Mouse (Mus musculus) C3H10T1/2 (cell line): ENCODE results near the gene Srsf1. TPM values are rescaled to one million over a fixed set of nuclear protein-coding genes. Genes with fewer than 3 reads are reported as not detected.

Source experiments
- polyA plus RNA-seq, 2 experiments: library from polyadenylated mRNA; unstranded; fragments of >200 nt; fragmentation: generic; extraction: Trizol; gene quantifications; one replicate each; pipeline ENCODE4 v1.2.1; 2012; ENCODE audit warnings: missing spikeins in 2 of 2

Srsf1 gene
- 10 to 100 TPM; 13.4 to 72.9 TPM for polyA plus RNA-seq

DNA sequence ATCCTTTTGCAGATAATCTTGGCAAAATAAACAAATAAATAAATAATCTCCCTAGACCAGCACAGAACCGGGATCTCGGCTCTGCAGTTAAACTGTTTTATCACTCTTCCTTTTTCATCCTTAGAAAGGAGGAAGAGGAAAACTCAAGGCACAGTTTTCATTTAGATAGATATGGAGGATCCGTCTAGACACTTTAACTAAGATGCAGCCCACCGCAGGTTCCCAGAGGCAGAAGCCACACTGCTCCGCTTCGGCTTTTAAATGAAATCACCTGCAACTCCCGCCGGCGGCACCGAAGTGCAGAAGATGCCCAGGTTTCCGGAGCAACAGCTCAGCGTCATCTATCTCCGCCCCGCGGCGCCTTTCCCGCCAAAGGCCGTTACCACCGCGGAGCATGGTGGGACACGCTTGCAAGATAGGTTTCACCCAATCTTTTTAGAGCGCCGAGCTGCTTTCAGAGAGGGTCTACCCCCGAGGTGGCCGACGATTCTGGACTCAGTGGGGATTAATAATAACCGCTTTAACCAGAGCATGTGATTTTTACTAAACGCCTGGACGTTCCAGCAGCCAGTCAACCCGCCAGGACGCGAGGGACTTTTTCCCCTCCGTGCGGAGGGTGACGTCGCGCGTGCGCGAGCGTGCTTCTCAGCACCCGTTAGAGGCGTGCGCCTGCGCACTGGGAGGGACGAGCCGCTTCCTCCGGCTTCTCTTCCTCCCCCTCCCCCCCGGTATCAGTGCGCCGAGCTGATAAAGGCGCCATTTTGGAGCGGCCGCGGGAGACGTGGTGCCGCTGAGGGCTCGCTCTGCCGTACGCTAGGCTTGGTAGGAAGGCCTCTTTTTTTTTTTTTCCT lies at the start of gene Srsf1:
Gene Srsf1, plus strand, starts transcription at position 430 of the 851 bp plus-strand sequence.

DNA sequence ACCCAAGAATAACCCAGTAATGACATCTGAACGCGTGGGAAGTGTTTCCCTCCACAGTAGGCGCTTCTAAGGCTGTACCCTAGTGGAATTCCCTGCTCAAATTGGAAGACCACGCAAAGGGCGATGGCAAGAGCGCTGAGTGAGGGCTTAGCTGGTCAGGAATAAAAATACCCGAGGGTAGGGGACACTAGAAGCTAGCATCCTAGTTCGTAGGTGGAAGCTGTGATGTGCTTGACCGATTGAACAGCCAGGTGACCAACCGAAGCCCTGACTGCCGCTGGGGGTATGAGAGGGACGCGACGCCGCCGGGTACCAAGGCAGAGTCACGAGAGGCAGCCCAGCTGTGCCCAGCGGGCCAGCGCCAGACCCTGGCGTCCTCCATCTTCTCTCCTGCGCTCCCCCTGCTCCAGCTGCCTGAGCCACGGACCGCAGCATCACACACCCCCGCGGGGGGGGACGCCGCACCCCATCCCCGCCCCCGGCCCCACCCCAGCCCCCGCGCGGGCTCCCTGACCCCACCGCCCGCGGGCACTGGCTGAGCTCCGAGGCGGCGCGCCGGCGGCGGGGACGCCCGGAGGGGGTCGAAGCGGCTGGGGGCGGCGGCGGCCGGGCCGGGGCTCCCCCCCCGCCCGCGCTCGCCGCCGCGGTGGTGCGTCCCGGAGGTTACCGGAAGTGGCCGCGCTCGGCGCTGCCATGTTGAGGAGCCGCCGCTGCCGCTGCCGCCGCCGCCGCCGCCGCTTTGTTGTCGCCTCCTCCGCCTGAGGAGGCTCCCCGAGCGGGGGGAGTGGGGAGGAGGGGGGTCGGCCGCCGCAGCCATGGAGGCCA lies 20.6 kb downstream of the Srsf1 start, which contains the start of gene Vezf1:
Gene Vezf1, plus strand, starts transcription at position 694 of the 825 bp plus-strand sequence.

DNA sequence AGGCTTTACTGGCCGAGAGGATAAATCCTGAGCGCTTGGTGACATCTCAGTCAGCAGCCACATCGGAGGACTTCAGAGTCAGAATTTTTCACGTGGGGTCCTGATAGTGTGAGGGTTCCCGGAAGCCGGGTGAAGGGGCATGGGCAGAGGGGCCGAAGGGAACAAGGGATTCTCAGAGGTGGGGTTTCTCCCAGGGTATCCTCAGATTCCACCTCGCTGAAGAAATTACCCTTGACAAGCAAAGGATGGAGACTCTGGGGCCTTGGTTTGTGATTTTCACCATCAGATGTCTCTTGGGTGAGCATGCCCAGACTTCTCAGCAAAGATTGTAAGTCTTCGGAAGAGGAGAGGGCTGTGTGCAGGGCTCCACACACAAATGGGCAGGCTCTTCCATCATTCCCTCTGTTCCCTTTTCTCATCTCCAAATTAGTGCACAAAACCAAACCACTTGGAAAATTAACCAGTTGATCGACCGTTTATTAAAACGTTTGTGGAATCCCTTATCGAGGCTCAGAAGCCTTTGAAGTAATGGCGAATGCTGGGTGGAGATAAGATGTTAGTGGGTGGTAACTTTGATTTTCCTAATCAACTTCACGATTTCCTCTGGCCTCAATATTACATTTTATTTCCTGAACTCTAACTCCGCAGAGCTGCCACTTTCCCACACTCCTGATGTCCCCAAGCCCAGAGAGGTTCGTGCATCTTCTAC lies 51.0 kb downstream of the Srsf1 start, which contains the start of gene Cuedc1:
Gene Cuedc1, plus strand, starts transcription at position 38 of the 709 bp plus-strand sequence.

Other genes starting within 250 kb of the Srsf1 start
- not detected for gene Lpo, start 219.1 kb upstream of the Srsf1 start, polyA plus RNA-seq
- 1 to 10 TPM; 1.7 to 7.9 TPM for gene Mks1, start 194.2 kb upstream of the Srsf1 start, polyA plus RNA-seq
- gene Epx, start 171.8 kb upstream of the Srsf1 start, polyA plus RNA-seq, result not detected
- not detected for gene Olfr462, start 155.1 kb upstream of the Srsf1 start, polyA plus RNA-seq
- not detected for gene Olfr463, start 150.0 kb upstream of the Srsf1 start, polyA plus RNA-seq
- not detected for gene Olfr464, start 126.4 kb upstream of the Srsf1 start, polyA plus RNA-seq
- gene Dynll2, start 59.8 kb upstream of the Srsf1 start, polyA plus RNA-seq, result 100 to 1,000 TPM in 1 of 2 experiments, 10 to 100 TPM in 1; 65.7 to 140 TPM
- 10 to 100 TPM in 1 of 2 experiments, 1 to 10 TPM in 1; 3.1 to 21.1 TPM for gene Vezf1, start 20.9 kb downstream of the Srsf1 start, polyA plus RNA-seq
- 10 to 100 TPM; 29.7 to 61.1 TPM for gene Cuedc1, start 50.7 kb downstream of the Srsf1 start, polyA plus RNA-seq
- 100 to 1,000 TPM; 171 to 215 TPM for gene Mrps23, start 157.0 kb downstream of the Srsf1 start, polyA plus RNA-seq
- not detected for gene Ccdc182, start 246.7 kb downstream of the Srsf1 start, polyA plus RNA-seq